Mouse (Mus musculus) midbrain, embryonic 14.5 days (tissue): Measurements from ENCODE around the gene Cct6b. TPM values are rescaled to one million over a fixed set of nuclear protein-coding genes. Genes with fewer than 3 reads are reported as not detected.

Source experiments
- ATAC-seq: fragments of 200-750 bp; cut with Nextera tagmentation; 2 replicates; pipeline ENCODE4 v1.8.0; 2017; ENCODE audit warnings: moderate number of reproducible peaks, moderate library complexity; ENCODE audit not compliant: low FRiP score, low TSS enrichment
- DNase-seq: peaks from one replicate; pipeline ENCODE4 v3.0.0-alpha.2; 2015
- H3K27ac ChIP-seq: fragments of 300-500 bp; sonication (generic); replicated peaks from 2 replicates; pipeline ENCODE4 v1.5.1; 2014; ENCODE audit warnings: mild to moderate bottlenecking, low read depth, low read length, moderate library complexity
- H3K27me3 ChIP-seq: fragments of 300-500 bp; sonication (generic); 2 replicates; pipeline ENCODE4 v1.6.1; 2014; ENCODE audit warnings: low read length, control low read depth, mixed read lengths; ENCODE audit not compliant: control insufficient read depth, insufficient read depth
- H3K36me3 ChIP-seq: fragments of 300-500 bp; sonication (generic); 2 replicates; pipeline ENCODE4 v1.6.1; 2014; ENCODE audit warnings: low read length, control low read depth; ENCODE audit not compliant: control insufficient read depth, insufficient read depth
- H3K4me1 ChIP-seq: fragments of 300-500 bp; sonication (generic); 2 replicates; pipeline ENCODE4 v1.6.1; 2014; ENCODE audit warnings: mild to moderate bottlenecking, antibody characterized with exemption, low read length, control low read depth; ENCODE audit not compliant: control insufficient read depth, insufficient read depth
- H3K4me2 ChIP-seq: fragments of 300-500 bp; sonication (generic); 2 replicates; pipeline ENCODE4 v1.6.1; 2014; ENCODE audit warnings: mild to moderate bottlenecking, low read length, moderate library complexity
- H3K4me3 ChIP-seq: fragments of 300-500 bp; sonication (generic); replicated peaks from 2 replicates; pipeline ENCODE4 v1.5.1; 2014; ENCODE audit warnings: low read depth, low read length
- H3K9ac ChIP-seq: fragments of 300-500 bp; sonication (generic); replicated peaks from 2 replicates; pipeline ENCODE4 v1.6.1; 2014; ENCODE audit warnings: mild to moderate bottlenecking, low read length, moderate library complexity
- H3K9me3 ChIP-seq: fragments of 300-500 bp; sonication (generic); 2 replicates; pipeline ENCODE4 v1.6.1; 2016; ENCODE audit warnings: low read length, control low read depth, mixed read lengths; ENCODE audit not compliant: control insufficient read depth
- WGBS: fragments of 180-500 bp; shearing (Covaris S2); extraction: QIAGEN DNeasy Blood & Tissue Kit; methylation state at CpG from one replicate; pipeline ENCODE4 v1.1.7; 2014; 5-methylcytosine and 5-hydroxymethylcytosine counted together
- polyA plus RNA-seq: library from polyadenylated mRNA; unstranded; fragments of >200 nt; fragmentation: Nextera tagmentation; extraction: Ambion mirVana; gene quantifications from 2 replicates; pipeline ENCODE4 v1.2.1, GENCODE M21; 2014

The Cct6b gene
- polyA plus RNA-seq, 1 experiment from 2014 or later: 0.46 TPM

- 51% methylated on average over 5 of the region's 5 CpGs for WGBS
- Histone ChIP-seq H3K36me3 (no peaks in the 10 kb centered on the region), H3K9ac (no peak overlapping the region), H3K4me2 (no peak overlapping the region), H3K27me3 (no peaks in the 10 kb centered on the region), H3K4me3 (no peak overlapping the region), H3K27ac (no peak overlapping the region), H3K9me3 (no peaks in the 10 kb centered on the region), H3K4me1 (no peaks in the 10 kb centered on the region)
- DNase-seq (no peak), ATAC-seq (no peak)
Observed at GRCm38 (mm10) chr11:82690476-82690875, 73.6 kb downstream of the Cct6b start.

DNA sequence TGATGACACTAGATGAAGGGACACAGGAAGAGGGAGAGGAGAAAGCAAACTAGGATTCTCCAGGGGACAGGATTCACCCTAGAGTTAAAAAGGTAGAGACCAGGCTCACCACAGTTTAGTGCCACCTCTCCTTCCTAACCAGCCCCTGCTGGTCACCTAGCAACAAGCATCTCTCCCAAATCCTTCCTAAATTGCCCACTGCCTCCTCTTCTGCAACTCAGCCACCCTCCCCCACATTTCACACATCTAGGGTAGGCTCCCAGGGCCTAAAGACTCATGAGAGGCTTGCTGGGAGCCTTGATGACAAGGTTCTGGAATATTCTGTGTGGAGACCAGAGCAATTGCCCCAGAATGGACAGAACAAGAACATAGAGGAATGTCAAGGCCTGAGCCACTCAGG lies 76.5 kb downstream of the Cct6b start:
- Histone ChIP-seq H3K27me3 (no peaks in the 10 kb centered on the region), H3K4me2 (no peak overlapping the region), H3K27ac (no peak overlapping the region), H3K9ac (no peak overlapping the region), H3K9me3 (no peaks in the 10 kb centered on the region), H3K4me3 (no peak overlapping the region), H3K4me1 (no peaks in the 10 kb centered on the region), H3K36me3 (no peaks in the 10 kb centered on the region)
- DNase-seq: no peak
- no peak for ATAC-seq

- H3K4me2 ChIP-seq: no peak overlapping the region
- WGBS: 75% methylated on average over 6 of the region's 6 CpGs
- ATAC-seq: no peak
- H3K4me1 ChIP-seq: no peaks in the 10 kb centered on the region
- H3K27me3 ChIP-seq: no peaks in the 10 kb centered on the region
- no peak overlapping the region for H3K27ac ChIP-seq
- no peak overlapping the region for H3K4me3 ChIP-seq
- peak; percentile 67 for DNase-seq
- H3K36me3 ChIP-seq: no peaks in the 10 kb centered on the region
- no peak overlapping the region for H3K9ac ChIP-seq
- H3K9me3 ChIP-seq: no peaks in the 10 kb centered on the region
Observed at GRCm38 (mm10) chr11:82684676-82685075, 79.4 kb downstream of the Cct6b start.

DNA sequence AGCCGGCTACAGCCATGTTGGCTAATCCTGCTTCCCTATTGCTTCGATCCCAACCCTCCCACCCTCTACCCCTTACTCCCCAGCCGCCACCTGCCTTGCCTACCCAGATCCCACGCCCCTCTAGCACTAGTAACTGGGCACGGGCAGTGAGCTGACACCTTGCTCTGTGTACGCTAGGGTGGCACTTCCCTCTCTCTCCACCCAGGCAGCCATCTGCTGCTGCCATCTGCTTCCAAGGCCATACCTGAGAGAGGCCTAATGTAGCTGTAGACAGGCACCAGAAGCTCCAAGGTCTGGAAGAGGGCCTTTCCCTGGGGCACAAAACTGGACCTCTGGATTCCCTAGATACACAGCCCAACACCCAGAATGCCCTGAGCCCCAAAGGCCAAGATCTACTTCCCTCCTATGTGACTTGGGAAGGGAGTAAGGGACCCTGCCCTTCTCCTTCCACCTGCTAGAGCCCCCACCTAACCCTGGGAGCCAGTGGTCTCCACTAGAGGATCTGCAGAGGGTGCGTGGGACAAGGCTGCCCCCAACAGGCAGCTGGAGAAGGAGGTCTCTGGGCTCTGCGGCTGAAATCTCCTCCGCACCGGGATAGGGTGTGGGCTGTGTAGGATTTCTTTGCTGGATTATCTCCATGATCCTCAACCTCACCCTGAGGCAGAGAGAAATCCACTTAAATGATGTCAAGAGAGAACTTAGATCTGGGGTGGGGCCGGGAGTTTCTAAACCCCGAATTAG lies 80.2 kb downstream of the Cct6b start:
- no peak overlapping the region for H3K9ac ChIP-seq
- 50% methylated on average over 12 of the region's 12 CpGs for WGBS
- peak; percentile 70 for DNase-seq

GRCm38 (mm10) chr11:82678561-82678960 lies 85.6 kb downstream of the Cct6b start:
- Histone ChIP-seq H3K9me3 (no peaks in the 10 kb centered on the region), H3K4me2 (no peak overlapping the region), H3K36me3 (no peaks in the 10 kb centered on the region), H3K9ac (no peak overlapping the region), H3K4me1 (no peaks in the 10 kb centered on the region), H3K27me3 (no peaks in the 10 kb centered on the region), H3K4me3 (no peak overlapping the region), H3K27ac (no peak overlapping the region)
- ATAC-seq: no peak
- WGBS: 64% methylated on average over 12 of the region's 12 CpGs
- no peak for DNase-seq

More for the DNA sequence above, 80.2 kb downstream of the Cct6b start:
- Histone ChIP-seq H3K9me3 (no peaks in the 10 kb centered on the region), H3K27ac (no peak overlapping the region), H3K4me1 (no peaks in the 10 kb centered on the region), H3K27me3 (no peaks in the 10 kb centered on the region), H3K4me3 (no peak overlapping the region), H3K4me2 (no peak overlapping the region), H3K36me3 (no peaks in the 10 kb centered on the region)
- no peak for ATAC-seq

Other genes starting within 250 kb of the Cct6b start
- 24.2 and 26.9 TPM in 2 replicates for gene Zfp830, start within 50 bp of the Cct6b start, polyA plus RNA-seq
- gene Lig3, start 16.8 kb upstream of the Cct6b start, polyA plus RNA-seq: 23.0 and 35.3 TPM in 2 replicates
- 2.6 and 4.2 TPM in 2 replicates for gene Rffl, start 106.9 kb upstream of the Cct6b start, polyA plus RNA-seq
- 11.4 and 17.2 TPM in 2 replicates for gene Rad51d, start 126.3 kb upstream of the Cct6b start, polyA plus RNA-seq
- gene Fndc8, start 127.8 kb upstream of the Cct6b start, polyA plus RNA-seq: 0.30 and 0.38 TPM in 2 replicates
- gene Nle1, start 144.1 kb upstream of the Cct6b start, polyA plus RNA-seq: 24.8 and 28.0 TPM in 2 replicates
- 0.32 and 0.84 TPM in 2 replicates for gene Unc45b, start 146.2 kb upstream of the Cct6b start, polyA plus RNA-seq
- 0.98 and 2.6 TPM in 2 replicates for gene Slfn5, start 187.0 kb upstream of the Cct6b start, polyA plus RNA-seq
- 1.2 and 3.1 TPM in 2 replicates for gene Slfn9, start 227.5 kb upstream of the Cct6b start, polyA plus RNA-seq